Mouse (Mus musculus) ES-E14 (cell line): Measurements from ENCODE around the gene 1700102P08Rik.

Experiments
- CHD2 ChIP-seq: IDR thresholded peaks from 2 replicates; pipeline ENCODE4 v1.6.1; 2014; ENCODE audit warnings: mild to moderate bottlenecking, low read depth, low read length, inconsistent platforms
- HCFC1 ChIP-seq: IDR thresholded peaks from 2 replicates; pipeline ENCODE4 v1.6.1; 2012; ENCODE audit warnings: low read length, inconsistent platforms, borderline replicate concordance; ENCODE audit not compliant: insufficient read depth
- MAFK ChIP-seq: IDR thresholded peaks from 2 replicates; pipeline ENCODE4 v1.6.1; 2014; ENCODE audit warnings: mild to moderate bottlenecking, low read depth, low read length, inconsistent platforms; ENCODE audit not compliant: insufficient read depth
- ZC3H11A ChIP-seq: IDR thresholded peaks from 2 replicates; pipeline ENCODE4 v1.6.1; 2012; ENCODE audit warnings: low read depth, mild to moderate bottlenecking, inconsistent platforms, low read length, borderline replicate concordance
- ZNF384 ChIP-seq: IDR thresholded peaks from 2 replicates; pipeline ENCODE4 v1.6.1; 2012; ENCODE audit warnings: low read depth, low read length, inconsistent platforms

DNA sequence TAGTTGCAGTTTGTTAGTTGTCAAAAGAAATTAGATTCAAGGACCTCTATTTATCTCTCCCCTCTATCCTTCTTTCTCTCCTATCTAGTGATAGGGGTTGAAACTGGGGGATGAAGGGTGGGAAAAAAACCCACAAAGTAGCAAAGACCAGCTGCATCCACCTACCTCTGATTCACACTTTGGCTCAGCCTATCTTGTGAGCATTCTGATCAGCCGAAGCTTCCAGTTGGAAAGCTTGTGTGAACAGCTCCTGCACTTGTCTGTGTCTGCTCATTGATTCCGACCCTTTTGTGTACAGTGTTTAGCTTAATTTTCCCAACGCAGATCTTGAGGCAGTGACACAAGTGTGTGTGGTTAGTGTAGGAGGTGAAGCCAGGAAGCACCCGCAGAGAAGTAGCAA lies 60.9 kb downstream of the 1700102P08Rik start:
- TF ChIP-seq ZNF384 = no peak
- TF ChIP-seq ZC3H11A = no peak
- no peak for TF ChIP-seq HCFC1
- TF ChIP-seq CHD2 = no peak
- TF ChIP-seq MAFK = no peak
